Mouse (Mus musculus): Measurements from ENCODE around the gene Tgm7. TPM values are rescaled to one million over a fixed set of nuclear protein-coding genes. Genes with fewer than 3 reads are reported as not detected.
"Not testable (repeated sequence)": the region's sequence is repeated elsewhere in the genome, so short reads cannot be mapped to it uniquely, and the experiment has no call there.

Gene Tgm7
- polyA plus RNA-seq, 1 experiment from 2014 or later: not detected

DNA sequence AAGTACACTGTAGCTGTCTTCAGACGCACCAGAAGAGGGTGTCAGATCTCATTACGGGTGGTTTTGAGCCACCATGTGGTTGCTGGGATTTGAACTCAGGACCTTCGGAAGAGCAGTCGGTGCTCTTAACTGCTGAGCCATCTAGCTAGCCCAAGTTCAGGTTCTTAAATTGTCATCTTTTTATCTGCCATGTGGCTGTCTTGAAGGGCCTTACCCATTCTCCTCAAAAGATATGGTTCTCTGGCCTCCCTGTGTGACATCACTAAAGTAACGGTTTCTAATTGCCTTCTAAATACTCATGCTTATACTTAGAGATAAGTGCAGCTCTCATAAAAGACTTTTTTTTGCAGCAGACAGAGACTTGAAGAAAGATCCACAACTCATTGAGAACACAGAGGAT, 16.7 kb upstream of the Tgm7 start:
- H3K27ac ChIP-seq; H3K4me1 ChIP-seq; ATAC-seq (ENCODE audit: low FRiP score); H3K4me2 ChIP-seq; H3K9me3 ChIP-seq; H3K27me3 ChIP-seq; H3K36me3 ChIP-seq (replicated peaks); H3K9ac ChIP-seq; H3K4me3 ChIP-seq (replicated peaks): not testable (repeated sequence)
- 95% methylated on average over 5 of the region's 5 CpGs for WGBS

DNA sequence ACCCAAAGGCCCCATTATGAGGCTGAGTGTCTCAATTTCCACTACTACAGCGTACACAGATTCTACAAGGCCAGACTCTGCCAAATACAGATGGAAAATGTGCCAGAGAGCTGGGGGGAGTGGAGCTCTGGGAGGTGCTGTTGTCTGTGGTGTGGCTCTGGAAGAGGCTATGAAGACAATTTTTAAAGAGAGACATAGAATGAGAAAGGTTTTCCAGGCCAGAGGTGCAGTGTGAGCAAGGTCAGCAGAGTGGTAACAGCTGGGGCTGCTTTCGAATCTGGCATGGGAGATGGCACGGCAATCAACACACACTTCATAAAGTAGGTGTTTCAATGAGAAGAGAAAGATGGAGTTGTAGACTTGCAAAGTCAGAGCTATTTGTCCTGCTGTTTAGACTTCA, 9.7 kb upstream of the Tgm7 start:
- Histone ChIP-seq H3K9me3 (no peaks in the 10 kb centered on the region), H3K4me3 (replicated peaks) (no peak overlapping the region), H3K27ac (no peak overlapping the region), H3K9ac (no peak overlapping the region), H3K27me3 (no peaks in the 10 kb centered on the region), H3K4me1 (no peaks in the 10 kb centered on the region), H3K36me3 (replicated peaks) (no peaks in the 10 kb centered on the region), H3K4me2 (no peak overlapping the region)
- no peak for ATAC-seq (ENCODE audit: low FRiP score)
- WGBS: 91% methylated on average over 3 of the region's 3 CpGs

GRCm38 (mm10) chr2:121115418-121115817, 5.8 kb upstream of the Tgm7 start:
- ATAC-seq (ENCODE audit: low FRiP score): no peak
- Histone ChIP-seq H3K4me1 (no peaks in the 10 kb centered on the region), H3K36me3 (replicated peaks) (no peaks in the 10 kb centered on the region), H3K4me3 (replicated peaks) (no peak overlapping the region), H3K27ac (no peak overlapping the region), H3K4me2 (no peak overlapping the region), H3K9ac (no peak overlapping the region), H3K9me3 (no peaks in the 10 kb centered on the region), H3K27me3 (no peaks in the 10 kb centered on the region)
- 80% methylated on average over 2 of the region's 2 CpGs for WGBS

- Histone ChIP-seq H3K9ac (no peak overlapping the region), H3K36me3 (replicated peaks) (no peaks in the 10 kb centered on the region), H3K27me3 (peaks cover 3% of the 10 kb centered on the region; the same call in 1 of the 2 replicates), H3K4me2 (no peak overlapping the region), H3K4me3 (replicated peaks) (no peak overlapping the region), H3K9me3 (no peaks in the 10 kb centered on the region), H3K27ac (no peak overlapping the region), H3K4me1 (no peaks in the 10 kb centered on the region)
- ATAC-seq (ENCODE audit: low FRiP score): no peak
Observed at GRCm38 (mm10) chr2:121105940-121106339, 3.7 kb downstream of the Tgm7 start.

- ATAC-seq (ENCODE audit: low FRiP score): no peak
- H3K4me2 ChIP-seq: no peak overlapping the region
- no peaks in the 10 kb centered on the region for H3K36me3 ChIP-seq (replicated peaks)
- H3K9ac ChIP-seq: no peak overlapping the region
- H3K27ac ChIP-seq: no peak overlapping the region
- WGBS: 24% methylated on average over 9 of the region's 9 CpGs
- H3K4me3 ChIP-seq (replicated peaks): no peak overlapping the region
- H3K9me3 ChIP-seq: no peaks in the 10 kb centered on the region
- H3K27me3 ChIP-seq: peaks cover 3% of the 10 kb centered on the region; the same call in 1 of the 2 replicates
- H3K4me1 ChIP-seq: no peaks in the 10 kb centered on the region
Observed at GRCm38 (mm10) chr2:121102051-121102450, 7.5 kb downstream of the Tgm7 start.

GRCm38 (mm10) chr2:121089751-121090150, 19.8 kb downstream of the Tgm7 start:
- H3K27ac ChIP-seq: no peak overlapping the region
- H3K4me3 ChIP-seq (replicated peaks): no peak overlapping the region
- no peaks in the 10 kb centered on the region for H3K4me1 ChIP-seq
- no peak for ATAC-seq (ENCODE audit: low FRiP score)
- no peaks in the 10 kb centered on the region for H3K9me3 ChIP-seq
- no peak overlapping the region for H3K4me2 ChIP-seq
- no peaks in the 10 kb centered on the region for H3K36me3 ChIP-seq (replicated peaks)
- WGBS: 84% methylated on average over 4 of the region's 4 CpGs
- H3K9ac ChIP-seq: no peak overlapping the region
- no peaks in the 10 kb centered on the region for H3K27me3 ChIP-seq

DNA sequence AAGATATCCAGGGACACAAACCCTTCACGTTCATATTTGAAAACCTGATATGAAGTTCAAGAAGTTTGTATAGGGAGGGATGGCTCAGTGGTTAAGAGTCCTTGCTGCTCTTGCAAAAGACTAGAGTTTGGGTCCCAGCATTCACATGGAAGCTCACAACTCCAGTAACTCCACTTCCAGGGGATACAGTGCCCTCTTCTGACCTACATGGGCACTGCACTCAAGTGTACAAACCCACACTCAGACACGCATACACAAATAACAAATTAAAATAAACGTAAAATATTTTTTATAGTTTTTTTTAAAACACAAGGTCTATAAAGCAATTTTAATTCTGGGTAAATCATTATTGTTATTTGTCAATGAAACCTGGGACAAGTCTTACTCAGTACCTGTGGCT, 21.1 kb downstream of the Tgm7 start:
- Histone ChIP-seq H3K9ac (no peak overlapping the region), H3K9me3 (no peaks in the 10 kb centered on the region), H3K27ac (no peak overlapping the region), H3K36me3 (replicated peaks) (no peaks in the 10 kb centered on the region), H3K27me3 (no peaks in the 10 kb centered on the region), H3K4me1 (no peaks in the 10 kb centered on the region), H3K4me3 (replicated peaks) (no peak overlapping the region), H3K4me2 (no peak overlapping the region)
- no peak for ATAC-seq (ENCODE audit: low FRiP score)
- WGBS: 86% methylated on average over 3 of the region's 3 CpGs

DNA sequence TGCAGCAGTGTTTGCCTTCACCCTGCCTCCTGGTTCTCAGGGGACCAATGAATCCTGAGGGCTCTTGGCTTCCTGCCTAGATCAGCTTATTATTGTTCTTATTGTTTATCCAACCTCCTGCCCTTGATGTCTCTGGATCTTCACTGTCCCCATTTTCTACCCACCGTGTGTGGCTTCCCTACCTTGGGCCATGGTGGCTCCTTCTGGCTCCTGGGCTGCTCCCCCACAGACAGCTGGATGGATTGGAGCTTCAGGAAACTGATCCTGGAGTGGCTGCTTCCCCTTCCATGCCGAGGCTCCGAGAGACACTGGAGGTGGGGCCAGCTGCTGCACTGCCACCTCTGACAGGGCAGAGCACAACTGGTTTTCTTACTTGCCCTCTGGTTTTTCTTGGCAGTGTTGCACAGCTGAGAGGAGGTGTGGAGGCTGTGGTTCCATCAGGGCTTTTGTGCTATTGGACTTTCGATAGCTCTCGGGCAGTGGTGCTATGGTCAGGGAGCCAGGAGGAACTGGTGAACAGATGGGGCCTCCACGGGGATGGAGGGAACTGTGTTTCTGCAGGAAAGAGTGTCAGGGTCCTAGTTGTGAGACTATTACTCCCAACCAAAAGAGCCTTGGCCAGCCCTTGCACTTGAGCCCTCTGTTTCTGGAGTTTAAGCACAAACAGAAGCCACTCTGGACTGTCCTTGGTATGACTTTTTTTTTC, 24.0 kb downstream of the Tgm7 start, which contains the start of gene Tgm5:
Gene Tgm5 (minus strand): TSS at position 362 of the 706 bp plus-strand sequence.
- no peak within 1 kb of the TSS for H3K27ac ChIP-seq
- no peak within 1 kb of the TSS for H3K9ac ChIP-seq
- H3K4me2 ChIP-seq: no peak within 1 kb of the TSS
- no peaks in the 10 kb centered on the region for H3K27me3 ChIP-seq
- WGBS: 67% methylated on average over 6 of the region's 6 CpGs
- ATAC-seq (ENCODE audit: low FRiP score): no peak
- no peaks in the 10 kb centered on the region for H3K36me3 ChIP-seq (replicated peaks)
- H3K4me1 ChIP-seq: no peaks in the 10 kb centered on the region
- no peak within 1 kb of the TSS for H3K4me3 ChIP-seq (replicated peaks)
- no peaks in the 10 kb centered on the region for H3K9me3 ChIP-seq

DNA sequence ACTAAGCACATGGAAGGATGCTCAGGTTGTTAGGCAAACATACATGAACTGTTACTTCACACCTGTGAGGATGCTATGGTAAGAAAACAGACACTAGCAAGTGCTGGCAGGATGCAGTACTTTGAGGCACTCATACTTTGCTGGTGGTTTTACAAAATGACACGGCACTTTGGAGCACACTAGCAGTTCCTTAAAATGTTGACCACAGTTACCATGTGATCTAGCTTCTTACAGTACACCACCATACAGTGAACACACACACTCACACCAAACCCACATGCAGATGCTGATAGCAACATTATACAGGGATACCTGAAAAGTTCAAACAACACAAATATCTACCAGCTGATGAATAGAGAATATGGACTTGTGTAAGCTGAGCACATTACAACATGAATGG, 27.0 kb downstream of the Tgm7 start:
- Histone ChIP-seq H3K4me2 (no peak overlapping the region), H3K27me3 (no peaks in the 10 kb centered on the region), H3K27ac (no peak overlapping the region), H3K4me1 (no peaks in the 10 kb centered on the region), H3K9ac (no peak overlapping the region), H3K36me3 (replicated peaks) (no peaks in the 10 kb centered on the region), H3K4me3 (replicated peaks) (no peak overlapping the region), H3K9me3 (no peaks in the 10 kb centered on the region)
- WGBS: 91% methylated on average over 1 of the region's 1 CpGs
- no peak for ATAC-seq (ENCODE audit: low FRiP score)

- no peak overlapping the region for H3K4me2 ChIP-seq
- H3K36me3 ChIP-seq (replicated peaks): no peaks in the 10 kb centered on the region
- no peak overlapping the region for H3K4me3 ChIP-seq (replicated peaks)
- ATAC-seq (ENCODE audit: low FRiP score): no peak
- H3K9ac ChIP-seq: no peak overlapping the region
- no peaks in the 10 kb centered on the region for H3K4me1 ChIP-seq
- H3K9me3 ChIP-seq: no peaks in the 10 kb centered on the region
- H3K27ac ChIP-seq: no peak overlapping the region
- no peaks in the 10 kb centered on the region for H3K27me3 ChIP-seq
- 83% methylated on average over 7 of the region's 7 CpGs for WGBS
Observed at GRCm38 (mm10) chr2:121074747-121075146, 34.8 kb downstream of the Tgm7 start.

DNA sequence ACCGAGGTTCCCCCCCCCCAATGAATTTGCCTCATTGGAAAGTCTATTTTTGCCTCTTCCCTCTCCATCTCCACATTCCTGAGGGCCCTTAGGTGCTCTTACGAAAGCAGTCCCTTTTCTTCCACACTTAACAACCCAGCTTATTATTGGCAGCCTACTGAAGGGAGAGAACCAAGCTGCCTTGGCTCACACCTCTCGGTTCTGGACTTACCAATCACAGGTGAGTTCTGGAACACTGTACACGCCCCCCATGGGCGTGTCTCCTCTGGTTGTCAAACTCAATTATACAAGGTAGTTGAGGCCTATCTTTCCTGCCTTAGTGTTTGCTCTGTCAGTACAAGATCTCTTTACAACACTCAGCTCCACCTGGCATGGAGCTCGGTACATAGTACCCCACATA, 37.7 kb downstream of the Tgm7 start:
- ATAC-seq (ENCODE audit: low FRiP score): no peak
- WGBS: 83% methylated on average over 6 of the region's 6 CpGs
- Histone ChIP-seq H3K4me3 (replicated peaks) (no peak overlapping the region), H3K9me3 (no peaks in the 10 kb centered on the region), H3K27me3 (no peaks in the 10 kb centered on the region), H3K4me2 (no peak overlapping the region), H3K27ac (no peak overlapping the region), H3K4me1 (no peaks in the 10 kb centered on the region), H3K9ac (no peak overlapping the region), H3K36me3 (replicated peaks) (no peaks in the 10 kb centered on the region)

- ATAC-seq (ENCODE audit: low FRiP score): no peak
- no peaks in the 10 kb centered on the region for H3K4me1 ChIP-seq
- H3K27ac ChIP-seq: no peak overlapping the region
- no peak overlapping the region for H3K9ac ChIP-seq
- H3K4me2 ChIP-seq: no peak overlapping the region
- no peaks in the 10 kb centered on the region for H3K27me3 ChIP-seq
- 79% methylated on average over 6 of the region's 6 CpGs for WGBS
- no peaks in the 10 kb centered on the region for H3K36me3 ChIP-seq (replicated peaks)
- H3K4me3 ChIP-seq (replicated peaks): no peak overlapping the region
- H3K9me3 ChIP-seq: no peaks in the 10 kb centered on the region
Observed at GRCm38 (mm10) chr2:121069506-121069905, 40.1 kb downstream of the Tgm7 start.

DNA sequence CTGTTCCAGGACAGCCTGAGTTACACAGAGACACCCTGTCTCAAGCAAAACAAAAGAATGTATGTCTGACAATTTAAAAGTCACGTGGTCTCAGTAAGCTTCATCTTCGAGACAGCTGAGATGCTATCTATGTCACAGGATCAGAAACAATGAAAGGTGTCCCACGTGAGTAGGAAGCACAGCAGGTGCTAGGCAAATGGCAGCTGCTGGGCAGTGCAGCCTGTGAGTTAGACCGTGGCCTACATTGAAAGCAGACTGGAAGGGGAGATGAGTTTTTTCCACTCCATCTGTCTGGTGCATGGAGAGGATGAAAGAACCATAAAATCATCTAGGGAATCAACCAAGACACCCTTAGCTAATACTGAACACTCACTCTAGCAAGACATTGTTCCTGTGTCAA, 42.5 kb downstream of the Tgm7 start:
- no peaks in the 10 kb centered on the region for H3K9me3 ChIP-seq
- no peak overlapping the region for H3K27ac ChIP-seq
- WGBS: 66% methylated on average over 4 of the region's 4 CpGs
- H3K36me3 ChIP-seq (replicated peaks): no peaks in the 10 kb centered on the region
- no peak overlapping the region for H3K4me2 ChIP-seq
- no peak for ATAC-seq (ENCODE audit: low FRiP score)
- H3K4me3 ChIP-seq (replicated peaks): no peak overlapping the region
- H3K27me3 ChIP-seq: no peaks in the 10 kb centered on the region
- H3K9ac ChIP-seq: no peak overlapping the region
- H3K4me1 ChIP-seq: no peaks in the 10 kb centered on the region

Measured in forebrain, embryonic 12.5 days (tissue).